Mouse (Mus musculus) right cerebral cortex, postnatal 25 days (tissue): ENCODE measurements around the gene Picalm.
A peak's percentile ranks its signal among the peaks of the same experiment; 100 is the strongest.
"Not testable (repeated sequence)": the region's sequence is repeated elsewhere in the genome, so short reads cannot be mapped to it uniquely, and the experiment has no call there.

Source experiments
- DNase-seq: peaks from one replicate; pipeline ENCODE4 v3.0.0; 2022

The Picalm gene

GRCm38 (mm10) chr7:90216511-90216910 lies 86.5 kb downstream of the Picalm start:
- DNase-seq: no peak

- no peak for DNase-seq
These were observed 88.1 kb downstream of the Picalm start for GRCm38 (mm10) chr7:90218122-90218521.

- DNase-seq: no peak
These were observed 91.5 kb downstream of the Picalm start for GRCm38 (mm10) chr7:90221487-90221886.

- no peak for DNase-seq
These were observed 98.1 kb downstream of the Picalm start for GRCm38 (mm10) chr7:90228075-90228474.

GRCm38 (mm10) chr7:90228884-90229283 lies 98.9 kb downstream of the Picalm start:
- not testable (repeated sequence) for DNase-seq

- DNase-seq: peak; percentile 39
These were observed 101.4 kb downstream of the Picalm start for GRCm38 (mm10) chr7:90231431-90231830.

GRCm38 (mm10) chr7:90233921-90234320 lies 103.9 kb downstream of the Picalm start:
- DNase-seq: no peak

GRCm38 (mm10) chr7:90236289-90236905 lies 106.4 kb downstream of the Picalm start:
- DNase-seq: no peak

GRCm38 (mm10) chr7:90243151-90243550 lies 113.1 kb downstream of the Picalm start:
- no peak for DNase-seq

- DNase-seq: no peak
These were observed 113.6 kb downstream of the Picalm start for GRCm38 (mm10) chr7:90243643-90244042.

- no peak for DNase-seq
These were observed 122.9 kb downstream of the Picalm start for GRCm38 (mm10) chr7:90252946-90253345.

GRCm38 (mm10) chr7:90258701-90259100 lies 128.7 kb downstream of the Picalm start:
- no peak for DNase-seq

GRCm38 (mm10) chr7:90259899-90260298 lies 129.9 kb downstream of the Picalm start:
- no peak for DNase-seq

GRCm38 (mm10) chr7:90261902-90262599 lies 132.0 kb downstream of the Picalm start:
- DNase-seq: no peak
